Mouse (Mus musculus): ENCODE measurements around the gene Hnrnpa3.

The Hnrnpa3 gene

DNA sequence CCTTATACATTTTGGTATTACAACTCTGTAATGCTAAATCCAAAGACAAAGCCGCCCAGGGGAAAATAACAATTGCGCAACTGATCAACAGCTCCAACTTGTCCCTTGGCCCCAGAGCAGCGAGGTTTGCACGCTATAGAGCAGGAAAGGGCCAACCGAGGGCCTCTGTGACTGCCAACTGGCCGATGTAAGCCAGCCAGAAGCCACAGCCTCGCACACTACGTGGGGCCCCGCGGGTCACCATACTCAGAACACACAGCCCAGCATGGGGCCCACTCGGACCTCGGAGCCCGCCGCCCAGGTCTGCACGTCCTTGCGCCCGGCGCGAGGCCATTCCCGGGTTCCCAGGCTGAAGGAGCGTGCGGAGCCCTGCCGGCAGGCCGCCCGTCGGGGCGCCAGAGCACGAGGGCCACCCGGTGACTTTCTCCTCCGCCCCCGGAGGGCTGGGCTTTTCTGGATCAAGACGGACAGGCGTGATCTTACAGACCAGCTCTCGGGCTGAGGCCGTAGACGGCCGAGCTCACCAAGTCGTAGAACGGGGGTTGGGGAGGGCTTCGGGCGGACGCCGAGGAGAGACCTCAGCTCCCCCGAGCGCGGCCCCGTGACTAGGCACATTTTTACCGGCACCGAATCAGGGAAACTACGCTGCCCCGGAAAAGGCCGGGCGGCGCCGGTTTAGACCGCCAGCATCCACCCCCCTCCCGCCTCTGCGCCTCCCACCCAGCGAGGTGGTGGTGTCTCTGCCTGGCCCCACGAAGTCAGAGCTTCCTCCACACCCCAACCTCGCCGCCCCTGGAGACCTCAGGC lies 44.5 kb downstream of the Hnrnpa3 start:
- peak; percentile 73 to 82 for DNase-seq (ENCODE audit: low spot score in 2 of 2)

DNA sequence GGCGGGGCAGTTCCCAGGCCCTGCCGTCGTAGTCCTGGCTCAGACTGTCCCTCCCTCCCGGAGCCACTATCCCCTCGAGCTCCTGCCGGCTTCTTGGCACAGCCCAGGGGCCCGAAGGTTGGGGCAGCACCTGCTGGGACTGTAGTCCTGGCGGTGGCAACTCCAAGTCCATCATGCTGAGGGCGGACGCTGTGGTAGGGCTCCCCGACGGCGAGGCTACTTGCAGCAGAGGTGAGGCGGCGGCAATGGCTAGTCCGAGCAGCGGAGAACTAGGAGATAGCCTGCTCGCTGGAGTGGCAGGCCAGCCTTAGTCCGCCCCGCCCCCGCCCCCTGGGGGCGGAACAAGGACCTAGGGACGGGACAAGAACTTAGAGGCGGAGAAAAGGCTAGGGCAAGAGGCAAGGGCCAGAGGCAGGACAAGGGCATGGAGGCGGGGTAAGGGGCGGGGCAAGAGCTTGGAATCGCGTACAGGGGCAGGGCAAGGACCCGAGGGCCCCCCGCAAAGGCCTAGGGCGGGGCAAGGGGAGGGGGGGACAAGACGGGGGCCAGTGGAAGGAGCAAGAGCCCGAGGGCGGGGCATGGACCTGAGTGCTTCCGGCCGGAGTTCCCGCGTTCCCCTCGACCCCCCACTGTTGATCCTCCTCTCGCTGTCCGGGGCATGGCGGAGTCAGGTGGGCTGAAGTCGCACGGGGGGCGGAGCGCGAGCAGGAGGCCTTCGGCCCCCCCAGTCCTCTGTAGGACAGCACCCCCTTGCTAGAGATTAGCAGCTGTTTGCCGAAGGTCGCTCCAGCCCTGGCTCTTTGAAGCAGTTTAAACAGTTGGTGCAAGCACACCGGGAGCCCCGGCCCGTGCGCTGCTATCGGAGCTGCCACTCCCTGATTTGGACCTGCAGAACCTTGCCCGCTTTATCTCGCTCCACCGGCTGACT lies 45.4 kb downstream of the Hnrnpa3 start, which contains the start of gene Nfe2l2:
Nfe2l2 (minus strand) TSS at position 408 of the 928 bp plus-strand sequence.
- DNase-seq (ENCODE audit: low spot score in 2 of 2) = peak; percentile 98 to 99

DNA sequence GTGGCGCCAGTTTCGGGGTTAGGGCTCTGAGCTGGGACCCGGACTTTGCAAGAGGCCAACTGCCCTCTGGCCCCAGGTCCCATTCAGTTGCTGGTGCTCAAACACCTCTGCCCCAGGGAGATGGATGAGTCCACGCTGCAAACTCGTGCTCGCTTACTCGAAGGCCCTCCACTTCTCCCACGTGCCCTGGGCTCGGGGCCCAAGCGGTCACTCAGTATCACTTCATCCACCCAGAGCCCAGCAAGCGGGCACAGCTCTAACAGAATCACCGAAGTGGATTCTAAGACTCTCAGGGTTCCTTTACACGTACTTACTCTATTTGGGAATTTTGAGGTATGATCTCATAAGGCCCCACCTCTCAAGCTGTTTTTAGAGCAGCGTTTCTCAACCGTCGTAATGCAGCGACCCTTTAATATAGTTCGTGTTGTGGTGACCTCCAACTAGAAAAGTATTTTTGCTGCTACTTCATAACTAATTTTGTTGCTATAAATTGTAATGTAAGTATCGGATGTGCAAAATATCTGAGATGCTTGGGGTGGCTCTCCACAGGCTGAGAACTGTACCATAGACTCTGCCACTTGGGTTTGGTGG lies 46.2 kb downstream of the Hnrnpa3 start:
- DNase-seq (ENCODE audit: low spot score in 2 of 2) = no peak

DNA sequence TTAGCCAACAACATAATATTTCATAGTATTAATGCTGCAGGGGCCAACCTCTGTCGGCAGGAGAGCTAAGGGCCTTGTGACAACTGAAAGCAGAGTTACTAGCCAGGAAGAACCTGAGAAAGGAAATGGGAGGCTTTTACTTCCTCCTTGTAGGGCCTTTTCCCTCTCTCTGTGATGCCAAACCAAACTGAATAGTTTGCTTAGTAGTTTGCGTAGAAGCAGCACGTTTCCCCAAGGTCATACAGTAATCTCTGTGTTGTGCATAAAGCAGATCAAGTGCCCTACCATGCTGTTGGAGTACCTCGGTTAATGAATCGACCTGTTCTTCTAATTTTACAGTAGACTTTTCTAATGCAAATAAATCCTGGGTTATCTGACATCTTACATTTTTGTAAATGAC lies 47.4 kb downstream of the Hnrnpa3 start:
- DNase-seq (ENCODE audit: low spot score in 2 of 2) = no peak

DNA sequence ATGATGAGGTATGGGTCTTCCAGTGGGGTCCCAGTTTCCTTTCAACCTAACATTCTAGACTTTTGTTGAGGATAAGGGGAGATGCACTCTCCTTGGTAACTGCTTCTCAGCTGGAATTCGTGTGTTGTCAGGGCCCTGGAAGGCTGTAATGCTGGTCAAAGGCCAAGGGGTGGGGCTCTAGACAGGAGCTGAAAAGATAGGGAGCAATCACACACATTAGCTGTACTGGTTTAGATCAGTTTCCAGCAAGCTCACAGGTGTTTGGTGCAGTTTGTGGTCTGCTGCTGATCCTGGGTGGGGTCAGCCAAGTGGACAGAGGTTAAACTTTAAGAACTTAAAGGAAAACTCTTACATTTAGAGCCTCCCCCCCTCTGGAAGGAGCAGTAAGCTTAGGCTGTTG lies 48.4 kb downstream of the Hnrnpa3 start:
- DNase-seq (ENCODE audit: low spot score in 2 of 2) = no peak

DNA sequence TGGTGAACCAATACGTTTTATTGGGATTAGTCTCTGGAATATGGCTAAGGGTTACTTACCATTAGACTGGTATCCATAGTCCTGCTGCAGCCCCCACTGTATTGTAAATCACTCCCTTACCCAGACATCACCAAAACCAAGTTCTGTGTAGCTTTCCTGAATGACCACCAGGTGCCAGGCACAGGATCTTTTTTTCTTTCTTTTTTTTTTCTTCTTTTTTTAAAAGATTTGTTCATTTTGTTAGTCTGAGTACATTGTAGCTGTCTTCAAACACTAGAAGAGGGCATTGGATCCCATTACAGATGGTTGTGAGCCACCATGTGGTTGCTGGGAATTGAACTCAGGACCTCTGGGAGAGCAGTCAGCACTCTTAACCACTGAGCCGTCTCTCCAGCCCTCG lies 54.0 kb downstream of the Hnrnpa3 start:
- DNase-seq (ENCODE audit: low spot score in 2 of 2) = no peak

DNA sequence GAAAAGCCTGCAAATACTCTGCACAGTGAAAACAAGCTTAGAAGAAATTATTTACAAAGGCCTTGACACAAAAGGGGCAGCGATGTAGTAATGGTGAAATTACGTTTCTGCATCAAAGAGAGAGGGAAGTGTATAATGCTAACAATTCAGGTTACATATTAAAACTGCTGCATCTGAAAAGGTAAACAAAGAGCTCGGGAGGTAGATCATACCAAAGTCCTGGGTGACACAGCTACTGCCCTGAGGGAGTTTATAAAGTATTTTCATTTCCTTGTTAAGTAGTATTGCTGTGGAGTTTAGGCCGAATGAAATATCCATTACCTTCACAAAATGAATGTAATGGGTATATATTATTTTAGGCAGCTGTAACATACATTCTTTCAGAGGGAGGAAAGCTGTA lies 55.7 kb downstream of the Hnrnpa3 start:
- DNase-seq (ENCODE audit: low spot score in 2 of 2) = no peak

DNA sequence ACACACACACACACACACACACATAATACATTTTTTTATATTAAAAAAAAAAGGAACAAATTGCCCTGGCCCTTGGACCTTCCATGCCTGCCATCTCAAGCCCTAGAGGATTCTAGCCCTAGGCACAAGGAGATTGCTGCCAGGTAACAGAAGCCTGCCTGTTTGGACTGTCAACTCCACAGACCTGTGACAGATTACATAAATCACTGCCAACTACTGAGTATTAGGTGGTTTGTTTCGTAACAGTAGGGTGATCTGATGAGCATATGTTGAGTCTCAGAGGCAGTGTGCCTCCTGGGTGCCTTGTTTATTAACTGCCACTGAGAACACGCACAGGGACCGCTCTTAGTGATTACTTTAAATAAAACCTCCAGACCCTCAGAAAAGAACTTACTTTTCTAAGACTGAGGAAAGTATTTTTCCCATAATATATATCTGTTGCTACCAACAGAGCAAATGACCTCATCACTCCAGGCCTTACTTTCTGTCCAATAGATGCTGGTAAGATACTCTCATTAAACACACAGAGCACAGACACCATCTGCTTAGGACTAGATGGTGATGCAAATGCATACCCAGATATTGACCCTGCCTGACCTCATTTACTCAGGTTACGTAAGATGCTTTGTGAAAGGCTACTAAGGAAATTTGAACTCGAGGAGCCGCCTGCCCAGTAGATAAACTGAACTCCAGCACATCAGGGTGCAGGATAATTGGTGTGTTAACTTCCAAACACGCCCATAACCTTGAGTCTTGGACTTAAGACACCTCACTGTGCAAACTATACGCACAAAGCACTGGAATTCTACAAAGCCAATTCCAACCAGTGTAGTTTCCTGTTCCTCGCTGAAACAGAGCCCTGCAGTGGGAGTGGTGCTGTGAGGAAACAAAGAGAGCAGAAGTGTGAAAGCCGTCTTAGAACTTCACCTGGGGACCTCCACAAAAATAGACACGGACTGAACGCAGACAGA lies 57.3 kb downstream of the Hnrnpa3 start:
- no peak for DNase-seq (ENCODE audit: low spot score in 2 of 2)

Measured in spleen, postnatal 14 days (tissue).